Mouse (Mus musculus) ES-E14 (cell line): ENCODE results near the gene Lin52.

Source experiments
- HCFC1 ChIP-seq: IDR thresholded peaks from 2 replicates; pipeline ENCODE4 v1.6.1; 2012; ENCODE audit warnings: low read length, inconsistent platforms, borderline replicate concordance; ENCODE audit not compliant: insufficient read depth
- MAFK ChIP-seq: IDR thresholded peaks from 2 replicates; pipeline ENCODE4 v1.6.1; 2014; ENCODE audit warnings: mild to moderate bottlenecking, low read depth, low read length, inconsistent platforms; ENCODE audit not compliant: insufficient read depth
- ZC3H11A ChIP-seq: IDR thresholded peaks from 2 replicates; pipeline ENCODE4 v1.6.1; 2012; ENCODE audit warnings: low read depth, mild to moderate bottlenecking, inconsistent platforms, low read length, borderline replicate concordance
- ZNF384 ChIP-seq: IDR thresholded peaks from 2 replicates; pipeline ENCODE4 v1.6.1; 2012; ENCODE audit warnings: low read depth, low read length, inconsistent platforms

GRCm38 (mm10) chr12:84555218-84555617 lies 104.0 kb downstream of the Lin52 start:
- no peak for TF ChIP-seq ZC3H11A
- no peak for TF ChIP-seq HCFC1
- TF ChIP-seq ZNF384 = no peak
- TF ChIP-seq MAFK = no peak
